Mouse (Mus musculus) heart, adult 2 months (tissue): ENCODE measurements around the gene Kctd10.

Experiments used
- CTCF ChIP-seq: fragments of 200-600 bp; IDR thresholded peaks from 2 replicates; pipeline ENCODE4 v1.8.1; 2022; ENCODE audit warnings: antibody characterized with exemption, mild to moderate bottlenecking, moderate library complexity
- POLR2A ChIP-seq: fragments of 200-500 bp; IDR thresholded peaks from 2 replicates; pipeline ENCODE4 v1.6.1; 2011; ENCODE audit warnings: mild to moderate bottlenecking, low read depth, low read length, control low read depth; ENCODE audit not compliant: insufficient read depth

DNA sequence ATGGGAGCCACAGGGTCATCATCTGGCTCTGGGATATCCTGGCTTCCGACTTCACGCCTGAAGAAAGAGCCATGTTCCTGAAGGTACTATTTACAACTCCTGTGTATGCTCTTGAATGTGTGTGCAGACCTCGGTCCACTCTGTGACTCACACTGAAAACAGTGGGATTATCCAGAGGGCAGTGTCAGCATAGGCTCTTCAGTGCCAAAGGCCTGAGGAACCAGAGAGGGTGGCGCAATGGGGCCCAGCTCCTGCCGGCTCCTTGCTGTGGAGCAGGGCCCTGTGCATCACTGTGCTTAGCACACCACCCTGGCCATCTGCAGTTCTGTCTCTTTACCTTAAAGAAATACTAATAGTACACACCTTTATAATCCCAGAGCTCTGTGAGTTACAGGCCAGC is 35.3 kb upstream of the Kctd10 start:
- TF ChIP-seq POLR2A (no peak), CTCF (no peak)
